Mouse (Mus musculus): ENCODE measurements around the gene Gabbr2.

GRCm38 (mm10) chr4:47022804-47023603 is 31.3 kb upstream of the Gabbr2 start:
- TF ChIP-seq POLR2A (IDR thresholded peaks at IDR 0.05; ENCODE audit: insufficient read depth, low read length) (no peak), CTCF (IDR thresholded peaks at IDR 0.05; ENCODE audit: low read depth, low read length) (no peak), EP300 (IDR thresholded peaks at IDR 0.05; ENCODE audit: insufficient read depth, low read depth, low read length) (no peak)

Measured in ES-Bruce4 (cell line).